Mouse (Mus musculus) megakaryocyte, embryonic 14.5 days (primary cell): Measurements from ENCODE around the gene Them7. TPM values are rescaled to one million over a fixed set of nuclear protein-coding genes. Genes with fewer than 3 reads are reported as not detected.

Source experiments
- H3K27me3 ChIP-seq: replicated peaks from 2 replicates; pipeline ENCODE3; 2012; ENCODE audit warnings: inconsistent platforms
- H3K36me3 ChIP-seq: replicated peaks from 2 replicates; pipeline ENCODE3; 2012; ENCODE audit warnings: low read length, inconsistent platforms, mixed read lengths
- H3K4me1 ChIP-seq: 2 replicates; pipeline ENCODE4 v1.6.1; 2012; ENCODE audit warnings: inconsistent platforms
- H3K4me3 ChIP-seq: replicated peaks from 2 replicates; pipeline ENCODE3; 2012; ENCODE audit warnings: moderate library complexity, mild to moderate bottlenecking, inconsistent platforms
- H3K9me3 ChIP-seq: 2 replicates; pipeline ENCODE4 v1.6.1; 2012; ENCODE audit warnings: inconsistent platforms
- FLI1 ChIP-seq: IDR thresholded peaks from 2 replicates; pipeline ENCODE4 v1.6.1; 2012; ENCODE audit warnings: low read length, inconsistent platforms, mixed read lengths
- GATA1 ChIP-seq: IDR thresholded peaks from 3 replicates; pipeline ENCODE4 v1.6.1; 2012; ENCODE audit warnings: mixed read lengths, low read length, inconsistent platforms, borderline replicate concordance
- polyA plus RNA-seq: library from polyadenylated mRNA; stranded (reverse); fragments of >175 nt; gene quantifications from 2 replicates; pipeline ENCODE4 v1.2.3, GENCODE M21; 2012; ENCODE audit warnings: low replicate concordance; ENCODE audit not compliant: insufficient read depth

Them7 gene
- polyA plus RNA-seq, 1 experiment: not detected

GRCm38 (mm10) chr2:105416660-105417348, 192.7 kb downstream of the Them7 start:
- H3K36me3 ChIP-seq: no peaks in the 10 kb centered on the region

DNA sequence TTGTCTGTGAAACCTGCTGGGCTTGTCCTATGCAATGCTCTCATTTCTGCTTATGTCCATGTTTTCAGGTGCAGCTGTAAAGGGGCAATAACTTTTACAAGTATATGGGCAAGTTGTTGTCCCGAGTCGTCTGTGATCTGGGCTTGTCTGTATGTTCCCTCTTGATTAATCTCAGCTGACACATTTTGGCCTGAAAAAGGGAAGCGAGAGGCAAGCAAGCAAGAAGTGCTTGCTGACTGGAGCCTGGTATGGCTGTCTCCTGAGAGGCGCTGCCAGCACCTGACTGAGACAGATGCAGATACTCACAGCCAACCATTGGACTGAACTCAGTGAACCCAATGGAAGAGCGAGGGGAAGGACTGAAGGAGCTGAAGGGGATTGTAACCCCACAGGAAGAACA, 193.5 kb downstream of the Them7 start:
- Histone ChIP-seq H3K4me3 (no peak overlapping the region), H3K27me3 (peaks cover 25% of the 10 kb centered on the region), H3K9me3 (peaks cover 11% of the 10 kb centered on the region), H3K4me1 (no peaks in the 10 kb centered on the region), H3K36me3 (no peaks in the 10 kb centered on the region)
- TF ChIP-seq FLI1 (no peak), GATA1 (no peak)

More at GRCm38 (mm10) chr2:105416660-105417348, 192.7 kb downstream of the Them7 start:
- Histone ChIP-seq H3K4me3 (no peak overlapping the region), H3K4me1 (no peaks in the 10 kb centered on the region), H3K9me3 (peaks cover 11% of the 10 kb centered on the region), H3K27me3 (peaks cover 27% of the 10 kb centered on the region)
- no peak for TF ChIP-seq FLI1
- TF ChIP-seq GATA1: no peak

DNA sequence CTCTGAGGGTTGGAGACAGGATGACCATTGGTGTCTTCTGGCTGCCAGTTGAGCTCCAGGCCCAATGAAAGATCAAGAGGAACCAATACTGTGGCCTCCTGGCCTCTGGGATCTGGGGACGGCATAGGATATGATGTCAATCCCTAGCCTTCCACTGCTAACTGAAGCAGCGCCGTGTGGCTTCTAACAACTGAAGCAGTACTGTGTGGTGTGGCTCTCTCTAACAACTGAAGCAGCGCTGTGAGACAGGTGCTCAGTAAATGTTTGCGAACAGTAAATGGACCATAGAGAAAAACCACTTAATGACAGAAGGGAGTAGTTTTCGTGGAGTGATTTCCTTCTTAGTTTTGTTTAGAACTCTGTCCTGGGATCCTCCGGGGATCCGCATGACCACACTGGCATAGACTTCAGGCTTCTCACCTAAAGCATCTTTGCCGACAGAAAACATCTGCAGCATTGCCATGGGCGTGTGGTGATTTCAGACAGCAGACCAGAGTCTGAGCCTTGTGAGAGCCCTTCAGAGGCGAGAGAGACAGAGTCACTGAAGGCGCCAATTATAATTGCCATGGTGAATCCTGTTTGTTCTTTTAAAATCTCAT, 194.6 kb downstream of the Them7 start:
- H3K9me3 ChIP-seq: peaks cover 11% of the 10 kb centered on the region
- no peaks in the 10 kb centered on the region for H3K36me3 ChIP-seq
- TF ChIP-seq GATA1: no peak
- no peak for TF ChIP-seq FLI1
- no peaks in the 10 kb centered on the region for H3K4me1 ChIP-seq
- peaks cover 25% of the 10 kb centered on the region for H3K27me3 ChIP-seq
- H3K4me3 ChIP-seq: no peak overlapping the region

- no peak for TF ChIP-seq FLI1
- no peak for TF ChIP-seq GATA1
- Histone ChIP-seq H3K4me3 (no peak overlapping the region), H3K4me1 (peaks cover 9% of the 10 kb centered on the region), H3K27me3 (peaks cover 20% of the 10 kb centered on the region), H3K9me3 (no peaks in the 10 kb centered on the region), H3K36me3 (no peaks in the 10 kb centered on the region)
These were observed 203.3 kb downstream of the Them7 start for GRCm38 (mm10) chr2:105427447-105427846.

- TF ChIP-seq FLI1 (no peak), GATA1 (no peak)
- no peaks in the 10 kb centered on the region for H3K9me3 ChIP-seq
- no peaks in the 10 kb centered on the region for H3K36me3 ChIP-seq
- peaks cover 9% of the 10 kb centered on the region for H3K4me1 ChIP-seq
- H3K4me3 ChIP-seq: no peak overlapping the region
- peaks cover 22% of the 10 kb centered on the region for H3K27me3 ChIP-seq
These were observed 203.9 kb downstream of the Them7 start for GRCm38 (mm10) chr2:105428029-105428428.

DNA sequence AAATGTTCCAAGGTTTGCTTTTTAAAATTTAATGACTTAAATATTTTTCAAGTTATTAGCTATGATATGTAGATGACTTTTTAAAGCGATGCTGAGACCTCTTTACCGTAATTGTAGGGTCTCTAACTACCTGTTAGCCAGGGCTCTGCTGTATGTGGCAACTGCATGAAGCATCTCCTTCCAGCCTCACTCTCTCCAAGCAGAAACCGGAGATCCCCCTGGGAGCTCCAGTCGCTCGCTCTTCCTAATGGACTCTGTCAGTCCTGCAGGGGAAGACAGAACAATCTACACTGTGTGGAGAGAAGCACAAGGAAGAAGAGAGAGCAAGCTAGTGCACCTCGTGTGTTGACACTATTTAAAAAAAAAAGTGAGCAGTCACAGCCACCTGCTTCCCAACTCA, 204.3 kb downstream of the Them7 start:
- Histone ChIP-seq H3K4me3 (no peak overlapping the region), H3K36me3 (no peaks in the 10 kb centered on the region), H3K27me3 (peaks cover 26% of the 10 kb centered on the region), H3K4me1 (peaks cover 9% of the 10 kb centered on the region), H3K9me3 (no peaks in the 10 kb centered on the region)
- TF ChIP-seq GATA1 (no peak), FLI1 (no peak)

Other genes starting within 250 kb of the Them7 start
- gene Eif3m, start 207.2 kb upstream of the Them7 start, polyA plus RNA-seq: 9.0 TPM in 1 of 2 replicates, not detected in the other
- gene Gm11060, start 132.3 kb upstream of the Them7 start, polyA plus RNA-seq: not detected in 2 replicates
- gene Wt1, start 97.8 kb upstream of the Them7 start, polyA plus RNA-seq: not detected in 2 replicates
- gene Rcn1, start 175.0 kb downstream of the Them7 start, polyA plus RNA-seq: 1.2 and 2.7 TPM in 2 replicates